Mouse (Mus musculus) forebrain, embryonic 12.5 days (tissue): Measurements from ENCODE around the gene Bpifa5. TPM values are rescaled to one million over a fixed set of nuclear protein-coding genes. Genes with fewer than 3 reads are reported as not detected.
"Not testable (repeated sequence)": the region's sequence is repeated elsewhere in the genome, so short reads cannot be mapped to it uniquely, and the experiment has no call there.

Experiments used
- ATAC-seq: fragments of 200-750 bp; cut with Nextera tagmentation; 2 replicates; pipeline ENCODE4 v1.8.0; 2017; ENCODE audit warnings: moderate TSS enrichment; ENCODE audit not compliant: low FRiP score
- H3K27ac ChIP-seq: fragments of 300-500 bp; sonication (generic); 2 replicates; pipeline ENCODE4 v1.5.1; 2016; ENCODE audit warnings: mild to moderate bottlenecking
- H3K27me3 ChIP-seq: fragments of 300-500 bp; sonication (generic); 2 replicates; pipeline ENCODE4 v1.6.1; 2016; ENCODE audit warnings: mild to moderate bottlenecking
- H3K36me3 ChIP-seq: fragments of 300-500 bp; sonication (generic); replicated peaks from 2 replicates; pipeline ENCODE4 v1.6.1; 2016; ENCODE audit warnings: mild to moderate bottlenecking
- H3K4me1 ChIP-seq: fragments of 300-500 bp; sonication (generic); 2 replicates; pipeline ENCODE4 v1.6.1; 2016
- H3K4me2 ChIP-seq: fragments of 300-500 bp; sonication (generic); 2 replicates; pipeline ENCODE4 v1.6.1; 2016; ENCODE audit warnings: mild to moderate bottlenecking, moderate library complexity
- H3K4me3 ChIP-seq: fragments of 300-500 bp; sonication (generic); replicated peaks from 2 replicates; pipeline ENCODE4 v1.5.1; 2016; ENCODE audit warnings: mild to moderate bottlenecking
- H3K9ac ChIP-seq: fragments of 300-500 bp; sonication (generic); 2 replicates; pipeline ENCODE4 v1.6.1; 2016; ENCODE audit warnings: mild to moderate bottlenecking
- H3K9me3 ChIP-seq: fragments of 300-500 bp; sonication (generic); 2 replicates; pipeline ENCODE4 v1.6.1; 2016
- WGBS: fragments of 180-500 bp; shearing (Covaris S2); methylation state at CpG from one replicate; pipeline ENCODE4 v1.1.7; 2016; 5-methylcytosine and 5-hydroxymethylcytosine counted together
- polyA plus RNA-seq: library from polyadenylated mRNA; unstranded; fragments of >200 nt; fragmentation: Nextera tagmentation; extraction: Ambion mirVana; gene quantifications from 2 replicates; pipeline ENCODE4 v1.2.1, GENCODE M21; 2016

Gene Bpifa5
- not detected in 2 replicates for polyA plus RNA-seq

- no peaks in the 10 kb centered on the region for H3K4me1 ChIP-seq
- H3K36me3 ChIP-seq, result no peaks in the 10 kb centered on the region
- H3K27ac ChIP-seq, result no peak within 1 kb of the TSS
- H3K4me3 ChIP-seq, result no peak within 1 kb of the TSS
- 84% methylated on average over 8 of the region's 8 CpGs for WGBS
- no peaks in the 10 kb centered on the region for H3K27me3 ChIP-seq
- H3K9me3 ChIP-seq, result no peaks in the 10 kb centered on the region
- no peak within 1 kb of the TSS for H3K9ac ChIP-seq
- ATAC-seq, result no peak
- no peak within 1 kb of the TSS for H3K4me2 ChIP-seq
Observed at GRCm38 (mm10) chr2:154162307-154162706, at the start of gene Bpifa5. Gene Bpifa5, plus strand, starts transcription at chr2:154162607.

GRCm38 (mm10) chr2:154117381-154117780, 45.0 kb upstream of the Bpifa5 start:
- Histone ChIP-seq H3K4me2 (no peak overlapping the region), H3K4me1 (no peaks in the 10 kb centered on the region), H3K27ac (no peak overlapping the region), H3K36me3 (no peaks in the 10 kb centered on the region), H3K4me3 (no peak overlapping the region), H3K9me3 (no peaks in the 10 kb centered on the region), H3K27me3 (no peaks in the 10 kb centered on the region), H3K9ac (no peak overlapping the region)
- no peak for ATAC-seq
- WGBS, result 92% methylated on average over 3 of the region's 3 CpGs

DNA sequence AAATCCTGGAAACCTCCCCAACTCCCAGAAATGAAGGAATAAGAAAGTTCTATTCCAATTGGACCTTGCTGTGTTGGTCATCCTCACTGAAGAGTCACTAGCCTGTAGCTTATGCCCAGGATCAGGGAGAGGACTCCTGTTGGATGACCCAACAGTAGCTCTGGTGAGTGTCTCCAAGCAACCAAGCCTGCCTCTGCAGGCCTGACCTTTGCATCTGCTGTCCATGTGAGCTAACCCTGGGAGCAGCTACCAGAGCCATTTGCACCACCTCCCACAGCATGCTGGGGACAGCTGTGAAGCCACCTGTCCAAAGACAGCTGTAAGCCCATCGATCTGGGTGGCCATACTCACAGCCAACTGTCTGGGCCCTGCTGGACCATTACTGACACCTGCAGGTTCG, 32.3 kb upstream of the Bpifa5 start, which contains the start of gene Bpifa3:
TSS of gene Bpifa3 (plus strand) at position 217 of the 400 bp plus-strand sequence.
- Histone ChIP-seq H3K4me1 (no peaks in the 10 kb centered on the region), H3K27me3 (no peaks in the 10 kb centered on the region), H3K9me3 (no peaks in the 10 kb centered on the region), H3K36me3 (no peaks in the 10 kb centered on the region), H3K27ac (no peak within 1 kb of the TSS), H3K4me3 (no peak within 1 kb of the TSS), H3K4me2 (no peak within 1 kb of the TSS), H3K9ac (no peak within 1 kb of the TSS)
- ATAC-seq, result no peak
- 75% methylated on average over 2 of the region's 2 CpGs for WGBS

GRCm38 (mm10) chr2:154142580-154142979, 19.8 kb upstream of the Bpifa5 start, which contains the start of gene Bpifa1:
Gene Bpifa1, plus strand, starts transcription at chr2:154142880.
- H3K36me3 ChIP-seq, result no peaks in the 10 kb centered on the region
- H3K27ac ChIP-seq, result no peak within 1 kb of the TSS
- no peak for ATAC-seq
- H3K9me3 ChIP-seq, result no peaks in the 10 kb centered on the region
- WGBS, result 82% methylated on average over 4 of the region's 4 CpGs
- H3K4me3 ChIP-seq, result no peak within 1 kb of the TSS
- H3K4me1 ChIP-seq, result no peaks in the 10 kb centered on the region
- no peak within 1 kb of the TSS for H3K4me2 ChIP-seq
- H3K27me3 ChIP-seq, result no peaks in the 10 kb centered on the region
- no peak within 1 kb of the TSS for H3K9ac ChIP-seq

DNA sequence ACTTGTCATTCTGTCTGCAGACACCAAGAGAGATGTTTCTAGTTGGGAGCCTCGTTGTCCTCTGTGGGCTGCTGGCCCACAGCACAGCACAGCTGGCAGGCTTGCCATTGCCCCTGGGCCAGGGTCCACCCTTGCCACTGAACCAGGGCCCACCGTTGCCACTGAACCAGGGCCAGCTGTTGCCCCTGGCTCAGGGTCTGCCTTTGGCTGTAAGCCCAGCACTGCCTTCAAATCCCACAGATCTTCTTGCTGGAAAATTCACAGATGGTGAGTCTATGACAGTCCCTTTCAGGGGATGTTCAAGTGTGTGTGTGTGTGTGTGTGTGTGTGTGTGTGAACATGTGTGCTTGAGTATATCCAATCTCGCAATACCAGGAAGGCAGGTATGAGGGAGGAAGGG, 18.7 kb upstream of the Bpifa5 start:
- Histone ChIP-seq H3K9ac (no peak overlapping the region), H3K4me3 (no peak overlapping the region), H3K4me2 (no peak overlapping the region), H3K27ac (no peak overlapping the region), H3K4me1 (no peaks in the 10 kb centered on the region), H3K27me3 (no peaks in the 10 kb centered on the region), H3K36me3 (no peaks in the 10 kb centered on the region), H3K9me3 (no peaks in the 10 kb centered on the region)
- no peak for ATAC-seq
- 94% methylated on average over 3 of the region's 3 CpGs for WGBS

DNA sequence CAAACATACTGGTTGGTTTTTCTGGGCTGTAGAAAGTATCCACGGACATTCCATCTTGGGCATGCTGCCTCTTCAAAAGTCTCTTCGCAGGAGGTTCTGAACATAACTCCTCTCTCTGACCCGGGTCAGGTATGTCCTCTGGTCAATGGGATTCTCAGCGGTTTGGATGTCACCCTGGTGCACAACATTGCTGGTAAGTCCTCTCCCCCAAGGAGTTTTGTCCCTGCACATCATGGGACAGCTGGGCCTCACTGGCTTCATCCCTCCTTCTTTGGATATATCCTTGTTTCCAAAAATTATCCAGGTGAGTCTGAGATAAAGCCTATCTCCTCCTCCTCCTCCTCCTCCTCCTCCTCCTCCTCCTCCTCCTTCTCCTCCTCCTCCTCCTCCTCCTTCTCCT, 14.9 kb upstream of the Bpifa5 start:
- Histone ChIP-seq H3K9me3 (no peaks in the 10 kb centered on the region), H3K9ac (no peak overlapping the region), H3K4me2 (no peak overlapping the region), H3K27ac (no peak overlapping the region), H3K4me3 (no peak overlapping the region), H3K4me1 (no peaks in the 10 kb centered on the region), H3K27me3 (no peaks in the 10 kb centered on the region), H3K36me3 (no peaks in the 10 kb centered on the region)
- WGBS, result 80% methylated on average over 4 of the region's 4 CpGs
- ATAC-seq, result no peak

DNA sequence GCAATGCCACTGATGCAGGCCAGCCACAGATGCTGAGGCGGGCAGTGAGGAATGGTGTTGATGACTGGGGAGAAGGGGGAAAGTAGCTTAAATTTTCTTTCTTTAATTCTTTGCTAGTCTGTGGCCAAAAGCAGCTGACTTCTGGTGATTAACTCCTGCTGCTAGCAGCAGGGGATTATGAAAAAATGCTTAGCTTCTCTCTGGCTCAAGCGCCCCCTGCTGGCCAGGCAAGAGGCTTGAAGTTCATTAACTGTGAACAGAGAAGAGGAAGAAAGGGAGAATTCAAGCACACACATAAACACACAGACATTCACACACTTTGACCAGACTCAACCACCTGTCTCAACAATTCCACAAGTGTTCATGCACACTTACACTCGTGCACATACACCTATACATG, 4.0 kb upstream of the Bpifa5 start:
- no peak overlapping the region for H3K27ac ChIP-seq
- H3K36me3 ChIP-seq, result no peaks in the 10 kb centered on the region
- H3K9me3 ChIP-seq, result no peaks in the 10 kb centered on the region
- H3K27me3 ChIP-seq, result no peaks in the 10 kb centered on the region
- WGBS, result 34% methylated on average over 3 of the region's 3 CpGs
- H3K4me2 ChIP-seq, result no peak overlapping the region
- no peaks in the 10 kb centered on the region for H3K4me1 ChIP-seq
- ATAC-seq, result no peak
- no peak overlapping the region for H3K9ac ChIP-seq
- H3K4me3 ChIP-seq, result no peak overlapping the region

- Histone ChIP-seq H3K4me1 (no peaks in the 10 kb centered on the region), H3K36me3 (no peaks in the 10 kb centered on the region), H3K9me3 (no peaks in the 10 kb centered on the region), H3K4me3 (no peak overlapping the region), H3K9ac (no peak overlapping the region), H3K27ac (no peak overlapping the region), H3K27me3 (no peaks in the 10 kb centered on the region), H3K4me2 (no peak overlapping the region)
- 87% methylated on average over 5 of the region's 5 CpGs for WGBS
- no peak for ATAC-seq
Observed at GRCm38 (mm10) chr2:154163306-154163705, 899 bp downstream of the Bpifa5 start.

DNA sequence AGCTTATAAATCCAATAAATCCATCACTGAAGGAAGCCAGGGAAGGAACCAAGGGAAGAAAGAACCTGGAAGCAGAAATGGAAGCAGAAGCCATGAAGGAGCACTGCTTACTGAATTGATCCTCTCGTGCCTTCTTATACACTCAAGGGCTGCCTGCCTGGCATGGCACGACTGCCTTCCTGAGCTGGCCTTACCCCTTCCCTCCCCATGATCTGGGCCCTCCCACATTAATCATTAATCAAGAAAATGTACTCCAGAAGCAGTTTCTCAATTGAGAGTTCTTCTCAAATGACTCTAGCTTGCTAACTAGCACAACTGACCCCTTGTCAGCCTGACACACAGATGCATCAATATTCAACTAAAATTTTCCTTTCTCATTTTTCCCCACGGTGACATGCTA, 6.8 kb downstream of the Bpifa5 start:
- H3K9ac ChIP-seq, result no peak overlapping the region
- no peak for ATAC-seq
- H3K4me1 ChIP-seq, result no peaks in the 10 kb centered on the region
- WGBS, result 83% methylated on average over 3 of the region's 3 CpGs
- no peak overlapping the region for H3K27ac ChIP-seq
- H3K9me3 ChIP-seq, result no peaks in the 10 kb centered on the region
- 0 out of 2 replicates have a peak, but pooled peaks cover 4% of the 10 kb centered on the region for H3K27me3 ChIP-seq
- no peak overlapping the region for H3K4me3 ChIP-seq
- no peak overlapping the region for H3K4me2 ChIP-seq
- no peaks in the 10 kb centered on the region for H3K36me3 ChIP-seq

GRCm38 (mm10) chr2:154171621-154172020, 9.2 kb downstream of the Bpifa5 start:
- Histone ChIP-seq H3K9me3 (no peaks in the 10 kb centered on the region), H3K4me3 (no peak overlapping the region), H3K4me2 (no peak overlapping the region), H3K36me3 (no peaks in the 10 kb centered on the region), H3K27me3 (0 out of 2 replicates have a peak, but pooled peaks cover 4% of the 10 kb centered on the region), H3K4me1 (no peaks in the 10 kb centered on the region), H3K9ac (no peak overlapping the region), H3K27ac (no peak overlapping the region)
- 76% methylated on average over 6 of the region's 6 CpGs for WGBS
- ATAC-seq, result no peak

GRCm38 (mm10) chr2:154173313-154173712, 10.9 kb downstream of the Bpifa5 start:
- Histone ChIP-seq H3K4me1 (no peaks in the 10 kb centered on the region), H3K27me3 (0 out of 2 replicates have a peak, but pooled peaks cover 4% of the 10 kb centered on the region), H3K9me3 (no peaks in the 10 kb centered on the region), H3K36me3 (no peaks in the 10 kb centered on the region), H3K9ac (no peak overlapping the region), H3K4me2 (no peak overlapping the region), H3K4me3 (no peak overlapping the region), H3K27ac (no peak overlapping the region)
- WGBS, result 49% methylated on average over 1 of the region's 1 CpGs
- ATAC-seq, result no peak

DNA sequence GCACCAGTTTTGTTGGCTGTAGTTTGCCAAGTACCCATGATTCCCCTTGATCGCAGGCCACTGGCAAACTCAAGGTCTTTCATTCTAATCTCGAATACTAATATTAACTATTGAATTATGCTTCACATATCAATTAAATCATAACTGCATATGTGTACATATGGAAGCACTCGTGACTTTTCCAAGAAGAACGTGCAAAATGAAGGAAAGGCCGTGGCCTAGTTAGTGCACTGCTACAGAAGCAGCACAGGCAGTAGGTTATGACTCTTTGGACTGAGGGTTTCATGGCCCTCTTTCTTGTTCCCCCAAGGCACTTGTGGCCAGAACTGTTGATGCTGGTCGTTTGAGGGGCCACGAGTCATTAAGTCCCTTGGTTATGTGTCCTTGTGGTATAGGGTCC, 19.5 kb downstream of the Bpifa5 start:
- not testable (repeated sequence) for H3K36me3 ChIP-seq, H3K4me2 ChIP-seq, H3K4me1 ChIP-seq, H3K4me3 ChIP-seq, H3K27ac ChIP-seq, H3K9ac ChIP-seq, H3K9me3 ChIP-seq, ATAC-seq, H3K27me3 ChIP-seq
- 86% methylated on average over 7 of the region's 7 CpGs for WGBS

DNA sequence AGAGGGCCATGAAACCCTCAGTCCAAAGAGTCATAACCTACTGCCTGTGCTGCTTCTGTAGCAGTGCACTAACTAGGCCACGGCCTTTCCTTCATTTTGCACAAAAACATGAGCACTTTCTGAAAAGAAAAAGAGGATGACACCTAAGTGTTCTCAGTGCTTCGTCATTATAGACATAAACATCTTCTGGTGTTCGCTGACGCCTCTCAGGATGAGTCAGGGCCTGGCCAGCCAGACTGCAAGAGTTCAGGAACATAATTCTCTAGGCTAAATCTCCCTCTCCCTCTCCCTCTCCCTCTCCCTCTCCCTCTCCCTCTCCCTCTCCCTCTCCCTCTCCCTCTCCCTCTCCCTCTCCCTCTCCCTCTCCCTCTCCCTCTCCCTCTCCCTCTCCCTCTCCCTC, 20.7 kb downstream of the Bpifa5 start:
- not testable (repeated sequence) for H3K4me3 ChIP-seq, H3K27ac ChIP-seq, H3K36me3 ChIP-seq, H3K4me2 ChIP-seq, H3K27me3 ChIP-seq, H3K4me1 ChIP-seq, ATAC-seq, H3K9ac ChIP-seq, H3K9me3 ChIP-seq
- WGBS, result 88% methylated on average over 4 of the region's 4 CpGs
